Mouse (Mus musculus): ENCODE measurements around the gene Bdh2.
A peak's percentile ranks its signal among the peaks of the same experiment; 100 is the strongest.

DNA sequence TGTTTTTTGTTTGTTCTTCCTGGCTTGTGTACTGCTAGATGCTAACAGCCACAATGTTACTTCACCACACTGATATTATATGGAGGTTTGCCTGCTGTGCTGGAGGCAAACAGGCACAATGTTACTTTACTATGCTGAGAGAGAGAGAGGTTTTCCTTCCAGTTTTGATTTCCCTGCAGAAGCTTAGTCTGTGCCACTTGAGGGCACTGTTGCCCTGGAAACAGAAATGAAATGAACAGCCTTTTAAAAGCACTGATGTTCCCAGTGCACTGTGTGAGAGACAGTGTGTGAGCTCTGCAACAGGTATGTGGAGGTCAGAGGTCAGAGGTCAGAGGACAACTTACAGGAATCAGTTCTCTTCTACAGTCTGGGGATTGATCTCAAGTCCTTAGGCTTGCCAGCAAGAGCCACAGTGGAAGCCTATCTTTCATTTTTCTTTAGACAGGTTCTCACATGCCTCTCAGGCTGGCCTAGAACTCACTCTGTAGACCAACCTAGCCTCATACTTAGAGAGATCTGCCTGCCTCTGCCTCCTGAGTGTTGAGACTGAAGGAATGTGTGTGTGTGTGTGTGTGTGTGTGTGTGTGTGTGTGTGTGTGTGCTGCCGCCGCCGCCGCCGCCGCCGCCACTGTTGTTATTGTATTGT, 9.4 kb downstream of the Bdh2 start:
- TF ChIP-seq CTCF (IDR thresholded peaks at IDR 0.05; ENCODE audit: low read depth) (peak; percentile 90), EP300 (optimal IDR thresholded peaks at IDR 0.05) (no peak)

Measured in stomach, postnatal 0 days (tissue).